Mouse (Mus musculus) left cerebral cortex, adult 18-20 months (tissue): ENCODE results near the gene Crnkl1. TPM values are rescaled to one million over a fixed set of nuclear protein-coding genes. Genes with fewer than 3 reads are reported as not detected.

Experiments
- DNase-seq, 2 experiments: peaks; one replicate each; pipeline ENCODE4 v3.0.0; 2021 to 2022; ENCODE audit warnings: low spot score in 2 of 2, mixed read lengths in 1 of 2
- long read RNA-seq, 2 experiments: library from polyadenylated mRNA; stranded (forward); transcript quantifications; one replicate each; pipeline ENCODE4 v2.0.0; 2021
- total RNA-seq, 2 experiments: library from RNA; stranded (reverse); gene quantifications; 2 replicates each; pipeline ENCODE4 v1.2.3; 2021

Gene Crnkl1
- total RNA-seq: 10 to 100 TPM; 20.8 to 21.8 TPM
- long read RNA-seq, experiment 1, transcript Crnkl1-201 (14 exons, 3,428 nt): major isoform, 21 of 23 reads
- long read RNA-seq, experiment 1, partial matches to known transcripts: 2 of 23 reads
- long read RNA-seq, experiment 1, other reads (novel, unspliced or antisense): 0 of 23 reads
- long read RNA-seq, experiment 2, transcript Crnkl1-201 (14 exons, 3,428 nt): major isoform, 15 of 15 reads
- long read RNA-seq, experiment 2, partial matches to known transcripts: 0 of 15 reads
- long read RNA-seq, experiment 2, other reads (novel, unspliced or antisense): 0 of 15 reads

GRCm38 (mm10) chr2:145934339-145935231 is at the start of gene Crnkl1, which contains the start of gene Cfap61:
TSS of gene Crnkl1 (minus strand) at chr2:145935014.
TSS of gene Cfap61 (plus strand) at chr2:145934784.
- peak; percentile 94 to 97 for DNase-seq

- no peak for DNase-seq
Observed at GRCm38 (mm10) chr2:145982317-145983045, 47.7 kb upstream of the Crnkl1 start.

- DNase-seq: no peak
Observed at GRCm38 (mm10) chr2:145981699-145982112, 46.9 kb upstream of the Crnkl1 start.

- DNase-seq: no peak
Observed at GRCm38 (mm10) chr2:145980881-145981280, 46.1 kb upstream of the Crnkl1 start.

- DNase-seq: no peak
Observed at GRCm38 (mm10) chr2:145979616-145980015, 44.8 kb upstream of the Crnkl1 start.

GRCm38 (mm10) chr2:145972571-145972970 is 37.8 kb upstream of the Crnkl1 start:
- no peak for DNase-seq

- DNase-seq: no peak
Observed at GRCm38 (mm10) chr2:145971237-145972010, 36.6 kb upstream of the Crnkl1 start.

- no peak for DNase-seq
Observed at GRCm38 (mm10) chr2:145970751-145971150, 35.9 kb upstream of the Crnkl1 start.

- no peak for DNase-seq
Observed at GRCm38 (mm10) chr2:145961861-145962260, 27.0 kb upstream of the Crnkl1 start.

- DNase-seq: no peak
Observed at GRCm38 (mm10) chr2:145958551-145958950, 23.7 kb upstream of the Crnkl1 start.

- DNase-seq: no peak
Observed at GRCm38 (mm10) chr2:145958097-145958496, 23.3 kb upstream of the Crnkl1 start.

GRCm38 (mm10) chr2:145957450-145957849 is 22.6 kb upstream of the Crnkl1 start:
- DNase-seq: no peak

- DNase-seq: no peak
Observed at GRCm38 (mm10) chr2:145956318-145956717, 21.5 kb upstream of the Crnkl1 start.

- DNase-seq: no peak
Observed at GRCm38 (mm10) chr2:145955844-145956243, 21.0 kb upstream of the Crnkl1 start.

- no peak for DNase-seq
Observed at GRCm38 (mm10) chr2:145952726-145953125, 17.9 kb upstream of the Crnkl1 start.

GRCm38 (mm10) chr2:145950239-145950638 is 15.4 kb upstream of the Crnkl1 start:
- DNase-seq: no peak

GRCm38 (mm10) chr2:145949475-145950068 is 14.8 kb upstream of the Crnkl1 start:
- no peak for DNase-seq

GRCm38 (mm10) chr2:145948402-145948954 is 13.7 kb upstream of the Crnkl1 start:
- DNase-seq: no peak

GRCm38 (mm10) chr2:145944286-145944685 is 9.5 kb upstream of the Crnkl1 start:
- DNase-seq: peak; percentile 26 to 42

- DNase-seq: no peak
Observed at GRCm38 (mm10) chr2:145941403-145941802, 6.6 kb upstream of the Crnkl1 start.
